Mouse (Mus musculus): ENCODE data around the gene Fam107b.

Gene Fam107b

DNA sequence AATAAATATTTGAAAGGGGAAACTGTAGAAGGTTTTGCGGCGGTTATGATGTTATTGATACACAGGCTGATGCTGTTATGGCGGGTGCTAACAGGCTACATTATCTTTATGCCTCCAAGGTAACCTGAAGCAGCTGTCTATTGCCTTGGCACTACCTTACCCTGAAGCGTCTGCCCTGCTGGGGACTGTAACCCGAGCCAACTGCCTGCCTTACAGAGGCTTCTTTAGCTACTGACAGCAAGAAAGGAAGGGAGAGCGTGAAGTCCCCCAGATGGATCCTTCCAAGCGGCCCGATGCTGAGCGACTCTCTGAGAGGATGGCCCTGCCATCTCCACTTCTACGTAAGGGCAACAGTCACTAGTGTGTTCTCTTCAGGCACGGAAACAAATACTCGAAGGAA lies at the start of gene Fam107b:
Gene Fam107b, plus strand, starts transcription at position 303 of the 400 bp plus-strand sequence.
- DNase-seq = no peak

DNA sequence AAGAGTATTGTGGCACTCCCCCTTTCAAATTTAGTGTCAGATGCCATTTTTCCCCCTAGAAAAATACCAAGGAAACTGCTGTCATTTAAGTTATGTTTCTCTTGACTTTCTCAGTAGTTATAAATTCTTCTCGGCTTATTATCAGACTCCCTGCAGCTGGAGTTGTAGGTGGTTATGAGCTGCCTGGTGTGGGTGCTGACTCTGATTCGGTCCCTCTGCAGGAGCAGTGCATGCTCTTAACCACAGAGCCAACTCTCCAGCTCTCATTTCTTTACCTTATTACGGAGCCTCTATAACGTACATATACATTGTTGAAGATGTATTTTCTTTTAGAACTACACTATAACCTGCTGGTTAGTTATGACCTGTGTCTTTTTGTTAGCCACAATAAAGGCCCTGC lies 47.7 kb upstream of the Fam107b start:
- no peak for DNase-seq

DNA sequence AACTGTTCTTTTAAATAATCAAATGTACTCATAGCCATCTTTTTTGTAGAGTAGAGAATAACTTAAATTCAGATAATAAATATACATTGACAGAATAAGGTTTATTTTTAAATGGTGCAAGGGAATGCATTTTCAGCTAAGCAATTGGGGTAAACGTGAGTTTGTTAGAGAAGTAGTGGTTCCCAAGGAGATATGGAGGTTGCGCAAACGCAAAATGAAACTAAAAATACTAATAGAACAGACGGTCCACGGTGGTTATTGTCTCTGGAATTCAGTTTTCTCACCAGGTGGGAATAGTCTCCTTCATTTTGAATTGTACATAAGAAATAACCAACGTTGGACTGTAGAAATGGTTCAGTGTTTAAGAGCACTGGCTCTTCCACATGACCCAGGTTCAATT lies 44.0 kb upstream of the Fam107b start:
- DNase-seq = no peak

DNA sequence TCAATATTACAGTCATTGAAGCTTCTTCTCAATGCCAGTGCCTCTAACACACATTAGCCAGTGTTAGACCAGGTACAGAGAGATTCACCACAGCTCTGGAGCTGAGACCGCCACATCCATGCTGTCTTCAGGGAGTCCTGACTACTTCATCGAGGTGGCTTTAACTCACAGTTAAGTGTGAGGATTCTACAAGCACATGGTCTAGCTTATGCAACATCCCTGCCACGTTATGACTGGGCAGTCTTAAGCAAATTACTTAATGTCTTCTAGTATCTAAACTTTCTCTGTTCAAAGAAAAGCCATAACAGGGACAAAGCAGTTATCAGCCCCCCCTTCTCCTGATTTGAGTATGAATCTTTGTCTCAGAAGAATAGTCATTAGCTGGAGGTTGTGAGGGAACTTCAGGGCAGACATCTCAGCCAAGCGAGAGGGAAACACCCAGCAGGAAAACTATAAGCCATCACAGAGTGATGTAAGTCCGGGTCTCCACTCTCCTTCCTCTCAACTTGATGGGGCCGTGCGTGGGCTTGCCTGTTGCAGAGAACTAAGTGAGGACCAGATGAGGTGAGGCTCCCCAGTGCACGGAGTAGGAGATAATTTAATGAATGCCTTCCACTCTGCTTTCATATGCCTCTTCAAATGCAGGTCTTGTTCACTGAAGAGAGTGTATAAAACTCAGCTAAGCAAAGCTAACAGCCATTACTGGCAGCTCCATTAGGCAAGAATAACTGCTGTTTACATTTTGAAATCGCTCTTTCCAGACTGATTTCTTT lies 28.8 kb upstream of the Fam107b start:
- DNase-seq = no peak

DNA sequence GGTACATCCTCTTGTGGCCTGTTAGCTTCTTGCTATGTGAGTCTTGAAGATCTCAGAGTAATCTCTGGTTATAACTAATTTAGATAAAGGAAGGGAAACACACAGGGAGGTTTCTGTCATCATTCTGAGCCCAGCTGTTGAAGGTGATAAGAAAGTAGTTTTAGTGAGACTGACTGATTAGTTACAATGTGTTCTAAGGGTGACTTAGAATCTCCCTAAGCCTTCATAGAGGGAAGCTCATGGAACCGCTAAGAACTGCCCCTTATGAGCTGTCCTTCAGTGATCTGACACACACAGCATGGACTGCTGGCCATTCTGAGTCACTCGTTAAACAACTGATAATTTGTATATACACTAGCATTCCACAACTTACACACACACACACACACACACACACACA lies 24.2 kb upstream of the Fam107b start:
- DNase-seq = no peak

DNA sequence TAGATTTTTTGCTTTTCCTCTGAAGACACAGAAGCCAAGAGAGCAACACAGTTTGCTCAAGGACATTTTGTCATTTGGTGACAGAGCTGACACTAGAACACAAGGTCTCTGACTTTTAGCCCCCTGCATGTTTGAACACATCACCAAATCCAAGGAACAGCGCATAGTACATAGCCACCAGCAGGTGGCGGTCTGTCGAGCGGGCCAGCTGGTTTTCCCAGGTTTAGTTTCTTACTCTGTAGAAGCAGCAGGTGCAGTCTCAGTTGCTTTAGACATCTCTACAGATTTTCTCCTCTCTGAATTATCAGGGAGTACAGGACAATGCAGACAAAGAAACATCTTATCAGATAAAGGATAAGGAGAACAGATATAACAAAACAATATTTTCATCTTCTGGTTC lies 23.7 kb upstream of the Fam107b start:
- DNase-seq = peak; percentile 46

DNA sequence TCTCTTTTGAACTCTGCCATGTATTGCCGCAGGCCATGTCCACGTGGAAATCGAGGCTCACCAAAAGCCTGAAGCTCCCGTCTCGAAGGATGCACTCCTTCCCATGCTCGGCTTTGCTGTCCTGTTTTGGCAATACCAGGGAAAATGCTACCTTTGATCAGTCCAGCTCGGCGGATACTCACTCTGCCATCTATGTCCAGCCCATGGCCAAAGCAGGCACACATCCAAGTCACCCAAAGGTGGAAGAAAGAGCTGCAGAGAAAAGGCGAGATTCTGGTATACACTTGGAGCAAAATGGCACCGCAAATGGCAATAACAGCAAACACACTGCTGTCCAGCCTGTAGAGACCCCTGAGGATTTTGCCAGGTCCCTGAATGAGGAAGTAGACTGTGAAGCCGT lies 318 bp downstream of the Fam107b start:
- no peak for DNase-seq

DNA sequence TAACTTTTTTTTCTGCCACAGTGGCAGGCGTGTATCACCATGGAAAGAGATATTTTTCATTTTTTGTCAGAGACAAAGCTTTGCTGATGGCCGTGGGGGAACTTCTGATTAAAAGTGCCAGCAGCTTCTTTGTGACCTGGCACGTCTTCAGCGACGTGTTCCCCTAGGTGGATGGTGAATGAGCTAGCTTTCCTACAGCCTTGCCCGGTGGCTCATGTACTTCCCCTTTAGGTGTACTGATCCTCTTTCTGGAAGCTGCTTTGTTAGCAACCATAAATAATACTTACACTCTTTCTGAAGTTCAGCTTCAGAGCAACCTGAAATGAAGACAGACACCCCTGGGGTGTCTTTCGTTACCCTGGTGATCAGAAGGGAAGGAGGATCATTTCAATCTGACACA lies 3.6 kb downstream of the Fam107b start:
- DNase-seq = no peak

DNA sequence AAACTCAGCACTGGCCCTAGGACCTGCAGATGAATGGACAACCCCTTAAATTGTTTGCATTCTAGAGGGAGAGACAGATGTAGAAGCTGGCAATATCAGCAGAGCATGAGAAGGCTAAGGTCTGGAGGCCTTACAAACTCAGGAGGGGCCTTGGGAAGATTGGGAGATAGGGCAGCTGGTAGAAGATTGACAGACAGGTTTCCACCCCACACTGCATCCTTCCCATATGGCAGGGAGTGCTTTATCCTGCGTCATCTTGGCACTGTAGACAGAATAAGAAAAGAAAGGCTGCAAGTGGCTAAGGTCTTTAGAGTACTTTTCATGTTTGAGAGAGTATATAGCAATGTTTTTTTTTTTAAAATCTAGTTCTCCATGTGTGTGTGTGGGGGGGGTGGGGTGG lies 4.9 kb downstream of the Fam107b start:
- no peak for DNase-seq

DNA sequence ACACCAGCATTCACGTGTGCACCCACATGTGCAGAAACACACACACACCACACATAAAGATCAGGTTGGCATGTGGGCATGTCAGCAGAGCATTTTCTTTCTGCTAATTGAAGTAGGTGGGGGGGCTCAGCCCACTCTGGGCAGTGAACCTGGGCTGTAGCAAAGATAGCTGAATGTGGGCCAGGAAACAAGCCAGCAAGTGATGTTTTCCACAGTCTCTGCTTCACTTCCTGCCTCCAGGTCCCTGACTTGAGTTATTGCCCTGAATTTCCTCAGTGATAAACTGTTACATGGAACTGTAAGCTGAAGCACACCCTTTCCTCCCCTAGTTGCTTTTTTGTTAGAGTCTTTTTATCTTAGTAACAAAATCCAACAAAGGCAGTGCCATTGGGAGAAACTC lies 6.1 kb downstream of the Fam107b start:
- no peak for DNase-seq

DNA sequence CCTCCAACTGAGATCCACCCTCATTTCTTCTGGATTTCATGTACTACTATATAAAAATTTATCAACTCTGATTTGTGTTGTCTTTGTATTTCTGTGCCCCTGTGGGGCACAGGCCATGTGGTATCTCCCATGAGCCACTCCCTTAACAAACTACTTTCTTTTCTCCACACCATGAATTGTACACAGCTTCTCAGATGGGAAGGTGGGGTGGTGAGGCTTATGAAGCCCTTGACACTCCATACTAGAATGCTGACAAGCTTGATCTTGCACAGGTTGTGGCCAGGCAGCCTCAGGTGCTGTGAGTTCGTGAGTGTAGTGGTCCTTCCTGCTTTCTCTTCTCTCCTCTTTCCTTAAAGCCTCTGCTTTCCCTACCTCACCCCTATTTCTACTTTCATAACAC lies 6.9 kb downstream of the Fam107b start:
- DNase-seq = no peak

DNA sequence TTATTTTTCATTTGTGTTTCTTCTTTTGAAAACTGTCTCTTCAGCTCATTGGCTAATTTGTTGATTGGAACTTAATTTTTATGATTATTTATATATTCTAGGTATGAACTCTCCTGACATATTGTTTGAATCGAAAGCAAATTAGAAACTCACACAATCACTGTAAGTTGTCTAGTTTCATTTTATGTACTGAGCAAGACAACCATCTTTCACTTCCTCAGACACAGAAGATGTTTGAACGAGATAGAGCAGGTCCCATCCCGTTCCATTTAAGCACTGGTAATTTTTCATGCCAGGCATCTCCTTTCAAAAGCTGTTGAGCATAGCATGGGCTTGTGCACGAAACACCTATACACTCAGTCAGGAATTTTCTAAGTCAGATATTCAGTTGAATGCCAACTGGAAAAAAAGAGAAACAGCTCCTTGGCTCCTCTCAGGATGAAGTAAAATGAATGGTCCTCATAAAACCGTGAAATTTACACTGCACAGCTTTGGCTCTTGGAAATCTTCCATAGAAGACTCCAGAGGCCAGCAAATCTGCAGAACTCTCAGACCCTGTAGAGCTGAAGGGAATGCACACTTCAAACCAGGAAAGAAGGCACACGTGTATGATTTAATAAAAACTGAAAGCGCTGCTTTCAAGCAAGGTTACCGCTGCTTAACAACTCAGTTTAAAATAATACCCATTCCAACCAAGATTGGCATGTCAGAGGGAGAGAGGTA lies 8.1 kb downstream of the Fam107b start:
- DNase-seq = no peak

DNA sequence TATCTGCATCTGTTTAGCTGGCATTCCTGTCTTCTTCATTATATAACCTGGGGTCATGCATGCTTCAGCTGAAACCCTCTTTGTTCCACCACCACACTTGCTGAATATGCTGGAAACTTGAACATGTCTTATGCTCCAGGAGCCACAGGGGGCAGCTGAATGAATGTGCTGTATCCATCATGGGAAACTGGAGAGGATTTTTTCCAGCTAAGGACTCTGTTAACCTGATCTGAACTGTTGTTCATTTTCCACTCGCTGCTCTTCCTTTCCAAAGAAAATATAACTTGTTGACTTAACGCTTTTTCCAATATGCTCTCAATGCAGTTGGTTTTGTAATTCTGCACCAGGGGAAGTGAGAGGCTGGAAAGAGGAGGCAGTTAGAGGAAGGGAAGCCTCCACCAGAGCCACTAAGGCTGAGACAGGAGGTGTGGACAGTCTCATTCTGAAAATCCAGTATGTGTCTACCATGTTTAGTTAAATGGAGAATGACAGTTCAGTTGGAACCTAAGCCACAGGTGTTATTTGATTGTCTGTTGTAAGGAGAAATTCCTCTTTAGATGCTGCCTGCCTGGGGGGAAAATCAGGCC lies 9.1 kb downstream of the Fam107b start:
- no peak for DNase-seq

DNA sequence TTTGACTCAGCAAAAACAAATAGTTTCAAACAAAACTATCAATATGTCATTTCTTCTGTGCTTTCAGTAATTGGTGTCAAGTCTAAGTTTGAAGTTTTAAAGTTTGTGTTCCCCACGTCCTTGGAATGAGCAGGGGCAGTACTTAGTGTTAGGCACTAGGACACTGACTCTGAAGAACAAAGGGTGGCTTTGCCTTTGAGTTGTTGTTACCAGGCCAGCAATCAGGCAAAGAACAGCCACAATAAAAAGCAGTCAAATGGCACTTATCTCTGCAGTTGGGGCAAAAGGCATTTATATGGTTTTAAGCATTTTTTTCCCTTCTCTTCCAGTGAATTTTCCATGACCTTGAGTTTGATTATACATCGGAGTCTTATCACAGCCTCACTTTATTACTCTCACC lies 12.5 kb downstream of the Fam107b start:
- DNase-seq = no peak

DNA sequence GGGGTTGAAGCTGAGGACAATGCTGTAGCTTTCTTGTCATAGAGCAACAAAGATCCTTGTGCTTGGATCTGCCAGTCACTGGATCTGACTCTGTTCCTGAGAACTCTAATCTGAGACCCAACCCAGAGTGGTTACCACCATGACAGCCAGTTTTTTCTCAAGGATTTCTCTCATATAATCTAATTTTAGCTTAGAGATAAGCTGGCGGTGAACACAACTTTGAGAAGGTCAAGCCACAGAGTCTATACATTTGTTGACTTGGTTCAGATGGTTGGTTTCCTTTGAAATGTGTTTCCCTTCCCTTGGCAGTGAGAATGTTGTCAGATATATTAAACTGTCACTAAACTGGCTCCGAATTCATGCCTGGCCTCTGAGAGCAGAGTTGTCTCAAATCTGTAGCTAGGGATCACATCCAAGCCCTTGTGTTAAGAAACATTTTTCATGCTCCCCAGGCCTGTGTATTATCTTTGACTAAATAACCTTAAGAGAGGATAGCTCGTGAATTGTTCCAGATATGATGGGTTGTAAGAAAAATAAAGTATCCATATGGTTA lies 15.0 kb downstream of the Fam107b start:
- DNase-seq = no peak

DNA sequence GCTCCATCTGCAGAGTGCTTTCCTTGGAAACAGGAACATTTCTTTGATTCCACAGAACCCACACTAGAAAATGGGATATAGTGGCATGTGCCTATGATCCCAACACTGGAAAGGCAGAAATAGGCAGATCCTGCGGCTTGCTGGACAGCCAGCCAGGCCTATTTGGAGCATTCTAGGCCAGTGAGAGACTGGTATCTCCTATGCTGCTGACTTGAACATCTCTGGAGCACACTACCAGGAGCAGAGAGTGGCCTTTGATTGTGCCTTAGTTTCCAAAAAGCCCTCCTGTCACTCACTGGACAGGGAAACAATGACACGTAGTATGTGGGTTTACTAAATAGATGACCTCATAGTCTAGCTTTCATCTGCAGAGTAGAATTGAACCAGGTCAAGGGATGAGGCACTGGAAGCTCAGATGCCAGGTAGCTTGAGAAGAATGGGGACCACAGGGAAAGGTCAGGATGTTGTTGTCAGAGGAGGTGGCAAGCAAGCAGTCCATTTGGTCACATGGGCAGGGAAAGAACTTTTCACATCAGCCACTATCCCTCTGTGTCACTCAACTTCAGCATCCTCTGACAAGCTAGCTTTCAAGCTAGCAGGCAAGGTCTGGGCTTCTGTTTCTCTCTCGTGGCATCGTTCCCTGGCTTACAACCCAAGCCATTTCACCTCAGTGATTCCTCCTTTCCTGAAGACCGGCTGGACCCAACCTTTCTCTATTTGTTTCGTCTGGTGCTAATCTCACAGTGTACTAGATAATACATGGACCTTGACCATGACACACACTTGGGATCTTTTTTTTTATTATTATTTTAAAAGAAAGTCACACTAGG lies 20.0 kb downstream of the Fam107b start:
- DNase-seq = no peak

DNA sequence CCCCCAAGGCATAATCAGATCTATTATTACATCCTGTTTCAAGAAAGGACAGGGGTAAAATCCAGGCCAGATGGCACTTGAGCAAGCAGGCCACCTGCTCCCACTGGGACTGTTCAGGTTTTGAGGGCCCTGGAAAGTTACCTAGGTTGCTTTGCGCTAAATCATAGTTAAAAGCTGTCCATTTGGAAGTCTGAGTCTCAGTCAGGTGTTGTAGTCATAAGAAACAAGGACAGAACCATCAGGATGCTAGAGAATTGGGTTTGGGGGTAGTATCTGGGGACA lies 20.6 kb downstream of the Fam107b start:
- no peak for DNase-seq

DNA sequence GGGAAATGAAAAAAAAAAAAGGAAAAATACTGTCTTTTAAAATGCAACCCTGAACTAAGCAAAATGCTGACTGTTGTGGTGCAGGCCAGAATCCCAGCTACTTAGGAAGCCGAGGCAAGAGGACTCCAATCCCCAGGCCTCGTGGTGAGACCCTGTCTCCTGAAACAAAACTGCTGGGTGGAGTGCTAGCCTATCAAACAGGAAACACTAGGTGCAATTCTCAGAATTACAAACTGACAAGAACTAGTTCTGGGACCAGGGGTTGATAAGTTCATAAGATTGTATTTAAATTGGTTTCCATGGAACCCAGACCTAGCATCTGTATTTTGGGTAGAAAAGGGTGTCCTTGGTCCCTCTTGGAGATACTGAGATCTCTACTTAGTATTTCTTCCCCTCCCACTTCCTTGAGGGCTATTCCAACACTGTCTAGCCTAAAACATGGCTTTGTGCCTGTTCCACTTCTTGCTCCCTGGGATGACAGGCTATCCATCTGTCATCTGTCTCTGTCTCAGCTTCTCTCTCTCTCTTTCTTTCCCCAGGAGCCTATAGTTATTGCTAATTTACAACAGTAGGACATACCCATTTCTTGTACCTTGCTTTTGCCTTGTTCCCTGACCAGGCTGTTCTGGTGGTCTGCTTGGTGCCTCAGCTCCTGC lies 24.5 kb downstream of the Fam107b start:
- DNase-seq = no peak

DNA sequence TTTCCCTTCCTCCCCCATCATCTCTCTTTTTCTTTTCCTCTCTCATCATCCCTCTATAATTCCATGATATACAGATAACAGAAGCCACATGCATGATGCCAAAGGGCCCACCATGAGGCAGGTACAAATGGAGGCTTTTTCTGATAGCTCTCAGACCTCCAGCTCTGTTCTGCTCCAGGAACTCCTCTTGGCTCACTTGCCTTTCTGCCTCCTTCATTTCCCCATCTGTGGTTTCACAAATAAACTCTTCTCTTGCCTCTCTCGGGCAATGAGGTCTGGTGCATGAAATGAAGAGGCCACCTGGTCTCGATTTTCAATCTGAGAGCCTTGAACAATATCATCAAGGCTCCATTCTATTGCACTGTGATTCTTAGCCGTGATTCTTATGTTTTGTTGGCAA lies 30.1 kb downstream of the Fam107b start:
- no peak for DNase-seq

DNA sequence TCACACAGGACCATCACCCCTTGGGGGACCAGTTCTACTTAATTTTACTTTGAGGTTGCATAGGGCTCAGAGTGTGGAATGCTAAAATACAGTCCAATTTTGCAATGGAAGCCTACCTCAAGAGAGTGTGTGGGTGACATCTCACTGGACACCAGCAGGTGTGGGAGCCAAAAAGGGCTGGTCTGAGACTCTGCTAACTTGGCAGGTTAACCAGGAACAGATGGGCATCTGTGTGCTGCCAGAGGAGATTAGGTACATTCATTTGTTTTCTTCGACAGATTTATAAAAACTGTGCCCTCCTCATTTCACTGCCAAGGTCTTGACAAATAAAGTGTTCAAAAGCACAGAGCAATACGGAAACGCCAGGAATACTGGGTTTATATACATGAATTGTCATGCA lies 32.3 kb downstream of the Fam107b start:
- DNase-seq = no peak

DNA sequence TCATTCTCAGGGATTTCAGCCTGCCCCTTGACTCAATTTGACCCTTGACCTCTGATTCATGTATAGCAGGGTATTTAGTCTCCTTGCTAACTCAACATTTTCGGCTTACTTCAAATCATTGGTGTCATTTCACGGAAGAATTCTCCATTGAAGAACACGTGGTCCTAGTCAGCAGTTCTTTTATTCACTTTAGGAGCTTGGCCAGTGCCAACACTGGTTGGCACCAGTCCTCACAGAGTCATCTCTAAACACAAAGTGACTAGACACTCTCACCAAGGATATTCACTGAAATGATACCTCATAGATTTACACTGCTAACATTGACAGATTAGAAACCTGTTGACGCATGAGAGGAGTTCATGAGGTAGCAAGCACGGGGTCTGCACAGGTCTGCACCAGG lies 32.9 kb downstream of the Fam107b start:
- no peak for DNase-seq

Measured in right cerebral cortex, postnatal 14 days (tissue).